Mouse (Mus musculus): Measurements from ENCODE around the gene Acta2.
A peak's percentile ranks its signal among the peaks of the same experiment; 100 is the strongest.
"Not testable (repeated sequence)": the region's sequence is repeated elsewhere in the genome, so short reads cannot be mapped to it uniquely, and the experiment has no call there.

Gene Acta2

GRCm38 (mm10) chr19:34219260-34219968, 36.0 kb downstream of the Acta2 start:
- DNase-seq: no peak

- no peak for DNase-seq
Measured at GRCm38 (mm10) chr19:34217761-34218160, 37.6 kb downstream of the Acta2 start.

- no peak for DNase-seq
Measured at GRCm38 (mm10) chr19:34216956-34217355, 38.4 kb downstream of the Acta2 start.

- DNase-seq: no peak
Measured at GRCm38 (mm10) chr19:34214136-34214535, 41.3 kb downstream of the Acta2 start.

GRCm38 (mm10) chr19:34213251-34213645, 42.1 kb downstream of the Acta2 start:
- DNase-seq: no peak

- no peak for DNase-seq
Measured at GRCm38 (mm10) chr19:34212489-34213250, 42.7 kb downstream of the Acta2 start.

GRCm38 (mm10) chr19:34210841-34211240, 44.5 kb downstream of the Acta2 start:
- no peak for DNase-seq

- DNase-seq: no peak
Measured at GRCm38 (mm10) chr19:34209930-34210581, 45.3 kb downstream of the Acta2 start.

- DNase-seq: no peak
Measured at GRCm38 (mm10) chr19:34209031-34209430, 46.4 kb downstream of the Acta2 start.

- no peak for DNase-seq
Measured at GRCm38 (mm10) chr19:34206760-34207440, 48.5 kb downstream of the Acta2 start.

GRCm38 (mm10) chr19:34206128-34206527, 49.3 kb downstream of the Acta2 start:
- DNase-seq: not testable (repeated sequence)

GRCm38 (mm10) chr19:34202668-34203067, 52.7 kb downstream of the Acta2 start:
- DNase-seq: no peak

- no peak for DNase-seq
Measured at GRCm38 (mm10) chr19:34199488-34199887, 55.9 kb downstream of the Acta2 start.

- no peak for DNase-seq
Measured at GRCm38 (mm10) chr19:34198901-34199300, 56.5 kb downstream of the Acta2 start.

- no peak for DNase-seq
Measured at GRCm38 (mm10) chr19:34198066-34198465, 57.3 kb downstream of the Acta2 start.

- no peak for DNase-seq
Measured at GRCm38 (mm10) chr19:34195031-34195430, 60.4 kb downstream of the Acta2 start.

GRCm38 (mm10) chr19:34194132-34194745, 61.2 kb downstream of the Acta2 start:
- no peak for DNase-seq

GRCm38 (mm10) chr19:34193683-34194082, 61.7 kb downstream of the Acta2 start:
- no peak for DNase-seq

- peak; percentile 54 to 59 for DNase-seq
Measured at GRCm38 (mm10) chr19:34193149-34193548, 62.2 kb downstream of the Acta2 start.

- DNase-seq: peak; percentile 80 to 84
Measured at GRCm38 (mm10) chr19:34192008-34192963, 63.1 kb downstream of the Acta2 start, which contains the start of gene Stambpl1. Gene Stambpl1 (plus strand): TSS chr19:34192229.

GRCm38 (mm10) chr19:34191645-34192007, 63.8 kb downstream of the Acta2 start:
- DNase-seq: peak in 1 of 2 experiments; percentile 6

All from cerebellum, postnatal 10 days (tissue).